Mouse (Mus musculus) ES-E14 (cell line): ENCODE results near the gene Rccd1. TPM values are rescaled to one million over a fixed set of nuclear protein-coding genes. Genes with fewer than 3 reads are reported as not detected.

Experiments used
- DNase-seq: peaks from one replicate; pipeline ENCODE4 v3.0.0-alpha.2; 2013; ENCODE audit warnings: low read depth, low spot score
- H3K27ac ChIP-seq: 2 replicates; pipeline ENCODE4 v1.5.1; 2012; ENCODE audit warnings: low read depth, mild to moderate bottlenecking, low read length, moderate library complexity, mixed read lengths; ENCODE audit not compliant: poor library complexity, insufficient read depth, severe bottlenecking
- H3K36me3 ChIP-seq: 2 replicates; pipeline ENCODE4 v1.6.1; 2012; ENCODE audit warnings: mild to moderate bottlenecking, low read length, moderate library complexity, mixed read lengths; ENCODE audit not compliant: control insufficient read depth, poor library complexity, insufficient read depth, severe bottlenecking
- H3K4me1 ChIP-seq, 2 experiments: fragments of 150-350 bp in 1 of 2; sonication (generic) in 1 of 2; 2 replicates each; pipeline ENCODE4 v1.6.1; 2012; ENCODE audit warnings: low read length in 2 of 2, mild to moderate bottlenecking in 1 of 2, mixed read lengths in 1 of 2; ENCODE audit not compliant: control insufficient read depth in 2 of 2, insufficient read depth in 2 of 2, poor library complexity in 1 of 2
- H3K4me3 ChIP-seq, 2 experiments: fragments of 150-350 bp in 1 of 2; sonication (generic) in 1 of 2; 2 replicates each; pipeline ENCODE4 v1.5.1; 2012; ENCODE audit warnings: low read length in 2 of 2, low read depth in 1 of 2, mild to moderate bottlenecking in 1 of 2, mixed read lengths in 1 of 2; ENCODE audit not compliant: insufficient read depth in 1 of 2, poor library complexity in 1 of 2, severe bottlenecking in 1 of 2
- H3K9ac ChIP-seq: 2 replicates; pipeline ENCODE4 v1.6.1; 2012; ENCODE audit warnings: low read depth, mild to moderate bottlenecking, low read length, mixed read lengths; ENCODE audit not compliant: poor library complexity, insufficient read depth, severe bottlenecking
- H3K9me3 ChIP-seq: fragments of 150-350 bp; sonication (generic); 2 replicates; pipeline ENCODE4 v1.6.1; 2012; ENCODE audit warnings: low read depth, mild to moderate bottlenecking, low read length; ENCODE audit not compliant: control insufficient read depth, insufficient read depth
- CHD2 ChIP-seq: IDR thresholded peaks from 2 replicates; pipeline ENCODE4 v1.6.1; 2014; ENCODE audit warnings: mild to moderate bottlenecking, low read depth, low read length, inconsistent platforms
- HCFC1 ChIP-seq: IDR thresholded peaks from 2 replicates; pipeline ENCODE4 v1.6.1; 2012; ENCODE audit warnings: low read length, inconsistent platforms, borderline replicate concordance; ENCODE audit not compliant: insufficient read depth
- MAFK ChIP-seq: IDR thresholded peaks from 2 replicates; pipeline ENCODE4 v1.6.1; 2014; ENCODE audit warnings: mild to moderate bottlenecking, low read depth, low read length, inconsistent platforms; ENCODE audit not compliant: insufficient read depth
- ZC3H11A ChIP-seq: IDR thresholded peaks from 2 replicates; pipeline ENCODE4 v1.6.1; 2012; ENCODE audit warnings: low read depth, mild to moderate bottlenecking, inconsistent platforms, low read length, borderline replicate concordance
- ZNF384 ChIP-seq: IDR thresholded peaks from 2 replicates; pipeline ENCODE4 v1.6.1; 2012; ENCODE audit warnings: low read depth, low read length, inconsistent platforms
- in situ Hi-C, 2 experiments: fragments of 600-800 bp; cut with MboI; formaldehyde crosslinking; loops; one replicate each; pipeline ENCODE4 v1.15.1; 2025; ENCODE audit warnings: low sequenced_read_pairs in 2 of 2, inconsistent platforms in 1 of 2; ENCODE audit not compliant: unreplicated experiment in 2 of 2
- total RNA-seq: library from RNA; depleted of rRNA; stranded (reverse); fragments of 300-350 nt; gene quantifications from 2 replicates; pipeline ENCODE4 v1.2.3, GENCODE M21; 2012

Rccd1 gene
- total RNA-seq, 1 experiment = 16.4 TPM

DNA sequence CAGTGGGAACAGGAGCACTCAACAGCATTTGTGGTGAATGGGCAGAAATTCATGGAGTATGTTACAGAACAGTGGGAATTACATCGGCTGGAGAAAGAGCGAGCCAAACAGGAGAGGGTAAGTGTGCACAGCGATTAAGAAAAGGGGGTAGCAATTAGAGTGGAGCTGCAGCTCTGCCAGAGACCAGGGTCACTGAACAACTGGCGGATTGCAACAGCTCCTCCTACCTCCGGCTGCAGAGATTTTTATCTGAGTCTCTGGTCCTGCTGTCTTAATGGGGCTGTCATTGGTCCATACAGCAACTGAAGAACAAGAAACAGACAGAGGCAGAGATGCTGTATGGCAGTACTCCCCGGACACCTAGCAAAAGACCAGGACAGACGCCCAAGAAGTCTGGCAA lies 13.5 kb downstream of the Rccd1 start:
- in situ Hi-C loops = loop anchor here in 1 of 2 experiments (25.0 kb wide), 1 partner anchor 623 kb away; no protein-coding TSS in a partner anchor
- peaks cover 62% of the 10 kb centered on the region for H3K36me3 ChIP-seq
- no peak for DNase-seq

GRCm38 (mm10) chr7:80307766-80308165 lies 16.5 kb downstream of the Rccd1 start:
- H3K27ac ChIP-seq = no peak overlapping the region
- TF ChIP-seq CHD2 = no peak
- no peak for TF ChIP-seq ZC3H11A
- TF ChIP-seq HCFC1 = no peak
- TF ChIP-seq ZNF384 = no peak
- no peak for TF ChIP-seq MAFK
- H3K9me3 ChIP-seq = no peaks in the 10 kb centered on the region
- H3K4me1 ChIP-seq = no peaks in the 10 kb centered on the region
- no peak overlapping the region for H3K9ac ChIP-seq
- no peak for DNase-seq
- in situ Hi-C loops = loop anchor here (10.0 to 25.0 kb wide), 2 partner anchors 620 to 623 kb away; no protein-coding TSS in a partner anchor
- H3K4me3 ChIP-seq = no peak overlapping the region
- peaks cover 53% of the 10 kb centered on the region for H3K36me3 ChIP-seq

More for the DNA sequence above, 13.5 kb downstream of the Rccd1 start:
- TF ChIP-seq ZNF384 (no peak), HCFC1 (no peak), MAFK (no peak), ZC3H11A (no peak), CHD2 (no peak)
- no peak overlapping the region for H3K27ac ChIP-seq
- H3K9ac ChIP-seq = no peak overlapping the region
- H3K4me3 ChIP-seq = no peak overlapping the region
- H3K9me3 ChIP-seq = no peaks in the 10 kb centered on the region
- H3K4me1 ChIP-seq = no peaks in the 10 kb centered on the region

- no peak overlapping the region for H3K27ac ChIP-seq
- peaks cover 46% of the 10 kb centered on the region for H3K36me3 ChIP-seq
- peaks cover 0 to 3% of the 10 kb centered on the region in 2 experiments; a peak in 2 of 4 replicates for H3K4me1 ChIP-seq
- H3K9me3 ChIP-seq = no peaks in the 10 kb centered on the region
- TF ChIP-seq MAFK (no peak), CHD2 (no peak), ZC3H11A (no peak), ZNF384 (no peak), HCFC1 (no peak)
- DNase-seq = no peak
- no peak overlapping the region for H3K9ac ChIP-seq
- H3K4me3 ChIP-seq = no peak overlapping the region
- in situ Hi-C loops = loop anchor here (10.0 to 25.0 kb wide), 2 partner anchors 614 to 617 kb away; no protein-coding TSS in a partner anchor
These were observed 22.7 kb downstream of the Rccd1 start for GRCm38 (mm10) chr7:80301522-80301921.

GRCm38 (mm10) chr7:80299568-80299967 lies 24.7 kb downstream of the Rccd1 start:
- Histone ChIP-seq H3K4me1 (peaks cover 2 to 3% of the 10 kb centered on the region in 2 experiments; a peak in 2 of 4 replicates), H3K36me3 (peaks cover 40% of the 10 kb centered on the region), H3K9me3 (no peaks in the 10 kb centered on the region), H3K9ac (0 out of 2 replicates have a peak overlapping the region, but pooled peaks have one; percentile 4), H3K4me3 (no peak overlapping the region), H3K27ac (no peak overlapping the region)
- in situ Hi-C loops = no loop called here
- DNase-seq = no peak
- TF ChIP-seq CHD2 (no peak), MAFK (no peak), HCFC1 (no peak), ZC3H11A (no peak), ZNF384 (no peak)

GRCm38 (mm10) chr7:80298754-80299153 lies 25.5 kb downstream of the Rccd1 start:
- H3K9me3 ChIP-seq = no peaks in the 10 kb centered on the region
- in situ Hi-C loops = no loop called here
- peaks cover 3 to 4% of the 10 kb centered on the region in 2 experiments; a peak in 2 of 4 replicates for H3K4me1 ChIP-seq
- no peak overlapping the region for H3K9ac ChIP-seq
- H3K4me3 ChIP-seq = no peak overlapping the region
- H3K27ac ChIP-seq = no peak overlapping the region
- no peak for DNase-seq
- TF ChIP-seq ZC3H11A = no peak
- peaks cover 33% of the 10 kb centered on the region for H3K36me3 ChIP-seq
